Mouse (Mus musculus): ENCODE data around the gene Gm13275. TPM values are rescaled to one million over a fixed set of nuclear protein-coding genes. Genes with fewer than 3 reads are reported as not detected.
"Not testable (repeated sequence)": the region's sequence is repeated elsewhere in the genome, so short reads cannot be mapped to it uniquely, and the experiment has no call there.

Gene Gm13275
- polyA plus RNA-seq (2014; fragmentation: Nextera tagmentation; extraction: Ambion mirVana) = not detected in 2 replicates

- not testable (repeated sequence) for H3K4me1 ChIP-seq (ENCODE audit: control insufficient read depth in 2 of 2, insufficient read depth in 2 of 2, low read length in 2 of 2); H3K9me3 ChIP-seq (ENCODE audit: control insufficient read depth, low read length); H3K27ac ChIP-seq (replicated peaks in 1 of 2; ENCODE audit: control insufficient read depth in 1 of 2, insufficient read depth in 1 of 2, low read depth in 2 of 2, low read length in 2 of 2); H3K4me3 ChIP-seq (ENCODE audit: control insufficient read depth in 1 of 2, insufficient read depth in 1 of 2, low read depth in 1 of 2, low read length in 2 of 2); H3K27me3 ChIP-seq (ENCODE audit: control insufficient read depth, insufficient read depth, low read length); H3K36me3 ChIP-seq (ENCODE audit: control insufficient read depth, insufficient read depth, low read length); ATAC-seq (ENCODE audit: insufficient number of reproducible peaks, insufficient read depth, low FRiP score, low read depth); H3K4me2 ChIP-seq (ENCODE audit: low read length); H3K9ac ChIP-seq (ENCODE audit: low read length)
- WGBS = 0% methylated on average over 5 of the region's 52 CpGs
These were observed at the start of gene Gm13275 for GRCm38 (mm10) chr4:88793936-88794675. TSS of gene Gm13275 (plus strand) at chr4:88794487.

- WGBS = 59% methylated on average over 6 of the region's 6 CpGs
- no peak overlapping the region for H3K4me3 ChIP-seq (ENCODE audit: control insufficient read depth in 1 of 2, insufficient read depth in 1 of 2, low read depth in 1 of 2, low read length in 2 of 2)
- H3K9me3 ChIP-seq (ENCODE audit: control insufficient read depth, low read length) = no peaks in the 10 kb centered on the region
- H3K27me3 ChIP-seq (ENCODE audit: control insufficient read depth, insufficient read depth, low read length) = no peaks in the 10 kb centered on the region
- no peak overlapping the region for H3K9ac ChIP-seq (ENCODE audit: low read length)
- no peak for ATAC-seq (ENCODE audit: insufficient number of reproducible peaks, insufficient read depth, low FRiP score, low read depth)
- H3K36me3 ChIP-seq (ENCODE audit: control insufficient read depth, insufficient read depth, low read length) = no peaks in the 10 kb centered on the region
- H3K4me1 ChIP-seq (ENCODE audit: control insufficient read depth in 2 of 2, insufficient read depth in 2 of 2, low read length in 2 of 2) = no peaks in the 10 kb centered on the region
- H3K27ac ChIP-seq (replicated peaks in 1 of 2; ENCODE audit: control insufficient read depth in 1 of 2, insufficient read depth in 1 of 2, low read depth in 2 of 2, low read length in 2 of 2) = no peak overlapping the region
- no peak overlapping the region for H3K4me2 ChIP-seq (ENCODE audit: low read length)
These were observed 44.4 kb upstream of the Gm13275 start for GRCm38 (mm10) chr4:88749926-88750325.

GRCm38 (mm10) chr4:88754818-88755340 is 39.4 kb upstream of the Gm13275 start, which contains the start of gene Gm13271:
TSS of gene Gm13271 (plus strand) at chr4:88754868.
- not testable (repeated sequence) for H3K27me3 ChIP-seq (ENCODE audit: control insufficient read depth, insufficient read depth, low read length); H3K27ac ChIP-seq (replicated peaks in 1 of 2; ENCODE audit: control insufficient read depth in 1 of 2, insufficient read depth in 1 of 2, low read depth in 2 of 2, low read length in 2 of 2); H3K9ac ChIP-seq (ENCODE audit: low read length); H3K4me1 ChIP-seq (ENCODE audit: control insufficient read depth in 2 of 2, insufficient read depth in 2 of 2, low read length in 2 of 2); ATAC-seq (ENCODE audit: insufficient number of reproducible peaks, insufficient read depth, low FRiP score, low read depth); H3K9me3 ChIP-seq (ENCODE audit: control insufficient read depth, low read length); H3K36me3 ChIP-seq (ENCODE audit: control insufficient read depth, insufficient read depth, low read length); H3K4me3 ChIP-seq (ENCODE audit: control insufficient read depth in 1 of 2, insufficient read depth in 1 of 2, low read depth in 1 of 2, low read length in 2 of 2)
- 61% methylated on average over 15 of the region's 15 CpGs for WGBS
- peak within 1 kb of the TSS; percentile 73; the same call in 1 of the 2 replicates for H3K4me2 ChIP-seq (ENCODE audit: low read length)

- 12% methylated on average over 28 of the region's 31 CpGs for WGBS
- not testable (repeated sequence) for ATAC-seq (ENCODE audit: insufficient number of reproducible peaks, insufficient read depth, low FRiP score, low read depth); H3K4me1 ChIP-seq (ENCODE audit: control insufficient read depth in 2 of 2, insufficient read depth in 2 of 2, low read length in 2 of 2); H3K9me3 ChIP-seq (ENCODE audit: control insufficient read depth, low read length); H3K27me3 ChIP-seq (ENCODE audit: control insufficient read depth, insufficient read depth, low read length); H3K36me3 ChIP-seq (ENCODE audit: control insufficient read depth, insufficient read depth, low read length)
- peak overlapping the region; percentile 49 to 55 for H3K4me3 ChIP-seq (ENCODE audit: control insufficient read depth in 1 of 2, insufficient read depth in 1 of 2, low read depth in 1 of 2, low read length in 2 of 2)
- H3K27ac ChIP-seq (replicated peaks in 1 of 2; ENCODE audit: control insufficient read depth in 1 of 2, insufficient read depth in 1 of 2, low read depth in 2 of 2, low read length in 2 of 2) = peak overlapping the region; percentile 87 to 97
- H3K4me2 ChIP-seq (ENCODE audit: low read length) = peak overlapping the region; percentile 73
- H3K9ac ChIP-seq (ENCODE audit: low read length) = peak overlapping the region; percentile 82
These were observed 37.4 kb upstream of the Gm13275 start for GRCm38 (mm10) chr4:88756581-88757513.

- peak; percentile 98 for ATAC-seq (ENCODE audit: insufficient number of reproducible peaks, insufficient read depth, low FRiP score, low read depth)
- Histone ChIP-seq H3K27ac (replicated peaks in 1 of 2; ENCODE audit: control insufficient read depth in 1 of 2, insufficient read depth in 1 of 2, low read depth in 2 of 2, low read length in 2 of 2) (peak overlapping the region; percentile 87 to 97), H3K4me3 (ENCODE audit: control insufficient read depth in 1 of 2, insufficient read depth in 1 of 2, low read depth in 1 of 2, low read length in 2 of 2) (peak overlapping the region; percentile 49 to 55), H3K4me2 (ENCODE audit: low read length) (peak overlapping the region; percentile 73), H3K9ac (ENCODE audit: low read length) (peak overlapping the region; percentile 82)
- 0% methylated on average over 11 of the region's 21 CpGs for WGBS
- H3K9me3 ChIP-seq (ENCODE audit: control insufficient read depth, low read length); H3K27me3 ChIP-seq (ENCODE audit: control insufficient read depth, insufficient read depth, low read length); H3K4me1 ChIP-seq (ENCODE audit: control insufficient read depth in 2 of 2, insufficient read depth in 2 of 2, low read length in 2 of 2); H3K36me3 ChIP-seq (ENCODE audit: control insufficient read depth, insufficient read depth, low read length): not testable (repeated sequence)
These were observed 36.7 kb upstream of the Gm13275 start for GRCm38 (mm10) chr4:88757628-88758031.

GRCm38 (mm10) chr4:88758751-88759150 is 35.5 kb upstream of the Gm13275 start:
- not testable (repeated sequence) for H3K4me3 ChIP-seq (ENCODE audit: control insufficient read depth in 1 of 2, insufficient read depth in 1 of 2, low read depth in 1 of 2, low read length in 2 of 2); ATAC-seq (ENCODE audit: insufficient number of reproducible peaks, insufficient read depth, low FRiP score, low read depth); H3K9ac ChIP-seq (ENCODE audit: low read length); H3K4me1 ChIP-seq (ENCODE audit: control insufficient read depth in 2 of 2, insufficient read depth in 2 of 2, low read length in 2 of 2); H3K4me2 ChIP-seq (ENCODE audit: low read length); H3K36me3 ChIP-seq (ENCODE audit: control insufficient read depth, insufficient read depth, low read length); H3K27ac ChIP-seq (replicated peaks in 1 of 2; ENCODE audit: control insufficient read depth in 1 of 2, insufficient read depth in 1 of 2, low read depth in 2 of 2, low read length in 2 of 2); H3K27me3 ChIP-seq (ENCODE audit: control insufficient read depth, insufficient read depth, low read length); H3K9me3 ChIP-seq (ENCODE audit: control insufficient read depth, low read length)
- WGBS = 87% methylated on average over 7 of the region's 9 CpGs

GRCm38 (mm10) chr4:88759610-88760268 is 34.5 kb upstream of the Gm13275 start, which contains the start of gene Gm13283:
TSS of gene Gm13283 (plus strand) at chr4:88760119.
- H3K4me2 ChIP-seq (ENCODE audit: low read length) = peak within 1 kb of the TSS; percentile 41
- ATAC-seq (ENCODE audit: insufficient number of reproducible peaks, insufficient read depth, low FRiP score, low read depth) = not testable (repeated sequence)
- 12% methylated on average over 6 of the region's 14 CpGs for WGBS

More at GRCm38 (mm10) chr4:88759610-88760268, 34.5 kb upstream of the Gm13275 start, which contains the start of gene Gm13283:
- H3K27me3 ChIP-seq (ENCODE audit: control insufficient read depth, insufficient read depth, low read length); H3K9me3 ChIP-seq (ENCODE audit: control insufficient read depth, low read length); H3K9ac ChIP-seq (ENCODE audit: low read length); H3K36me3 ChIP-seq (ENCODE audit: control insufficient read depth, insufficient read depth, low read length); H3K4me1 ChIP-seq (ENCODE audit: control insufficient read depth in 2 of 2, insufficient read depth in 2 of 2, low read length in 2 of 2): not testable (repeated sequence)
- Histone ChIP-seq H3K4me3 (ENCODE audit: control insufficient read depth in 1 of 2, insufficient read depth in 1 of 2, low read depth in 1 of 2, low read length in 2 of 2) (peak within 1 kb of the TSS; percentile 24 to 42; a peak in 3 of 4 replicates), H3K27ac (replicated peaks in 1 of 2; ENCODE audit: control insufficient read depth in 1 of 2, insufficient read depth in 1 of 2, low read depth in 2 of 2, low read length in 2 of 2) (peak within 1 kb of the TSS; percentile 66 to 73)

All from heart, embryonic 14.5 days (tissue).